Mouse (Mus musculus): ENCODE measurements around the gene Cgref1. TPM values are rescaled to one million over a fixed set of nuclear protein-coding genes. Genes with fewer than 3 reads are reported as not detected.

Cgref1 gene
- total RNA-seq, 1 experiment: 14.7 TPM

- no peak overlapping the region for H3K27ac ChIP-seq (ENCODE audit: insufficient read depth, low read depth, low read length, poor library complexity, severe bottlenecking)
- H3K36me3 ChIP-seq (ENCODE audit: control insufficient read depth, insufficient read depth, low read length, poor library complexity, severe bottlenecking): no peaks in the 10 kb centered on the region
- peaks cover 0 to 13% of the 10 kb centered on the region in 2 experiments; a peak in 3 of 4 replicates for H3K4me1 ChIP-seq (ENCODE audit: control insufficient read depth in 2 of 2, insufficient read depth in 2 of 2, low read length in 2 of 2, poor library complexity in 1 of 2)
- H3K4me3 ChIP-seq (ENCODE audit: insufficient read depth in 1 of 2, low read depth in 1 of 2, low read length in 2 of 2, poor library complexity in 1 of 2, severe bottlenecking in 1 of 2): no peak overlapping the region
- no peak for DNase-seq (ENCODE audit: low read depth, low spot score)
- TF ChIP-seq CHD2 (IDR thresholded peaks at IDR 0.05; ENCODE audit: low read depth, low read length) (no peak), HCFC1 (IDR thresholded peaks at IDR 0.05; ENCODE audit: borderline replicate concordance, insufficient read depth, low read length) (no peak), ZNF384 (IDR thresholded peaks at IDR 0.05; ENCODE audit: low read depth, low read length) (no peak), ZC3H11A (IDR thresholded peaks at IDR 0.05; ENCODE audit: borderline replicate concordance, low read depth, low read length) (no peak), MAFK (IDR thresholded peaks at IDR 0.05; ENCODE audit: insufficient read depth, low read depth, low read length) (no peak)
- no peaks in the 10 kb centered on the region for H3K9me3 ChIP-seq (ENCODE audit: control insufficient read depth, insufficient read depth, low read depth, low read length)
- no peak overlapping the region for H3K9ac ChIP-seq (ENCODE audit: insufficient read depth, low read depth, low read length, poor library complexity, severe bottlenecking)
- in situ Hi-C loops (cut with MboI; ENCODE audit: low sequenced_read_pairs in 2 of 2, unreplicated experiment in 2 of 2): loop anchor here in 1 of 2 experiments (25.0 kb wide), 1 partner anchor 113 kb away; the partner anchor contains the start of gene Mapre3
Measured at GRCm38 (mm10) chr5:30925217-30925616, 20.2 kb downstream of the Cgref1 start.

GRCm38 (mm10) chr5:30924614-30925013, 20.8 kb downstream of the Cgref1 start:
- H3K4me3 ChIP-seq (ENCODE audit: insufficient read depth in 1 of 2, low read depth in 1 of 2, low read length in 2 of 2, poor library complexity in 1 of 2, severe bottlenecking in 1 of 2): no peak overlapping the region
- TF ChIP-seq ZC3H11A (IDR thresholded peaks at IDR 0.05; ENCODE audit: borderline replicate concordance, low read depth, low read length) (no peak), HCFC1 (IDR thresholded peaks at IDR 0.05; ENCODE audit: borderline replicate concordance, insufficient read depth, low read length) (no peak), MAFK (IDR thresholded peaks at IDR 0.05; ENCODE audit: insufficient read depth, low read depth, low read length) (no peak), ZNF384 (IDR thresholded peaks at IDR 0.05; ENCODE audit: low read depth, low read length) (no peak), CHD2 (IDR thresholded peaks at IDR 0.05; ENCODE audit: low read depth, low read length) (no peak)
- no peak overlapping the region for H3K27ac ChIP-seq (ENCODE audit: insufficient read depth, low read depth, low read length, poor library complexity, severe bottlenecking)
- no peak overlapping the region for H3K9ac ChIP-seq (ENCODE audit: insufficient read depth, low read depth, low read length, poor library complexity, severe bottlenecking)
- in situ Hi-C loops (cut with MboI; ENCODE audit: low sequenced_read_pairs in 2 of 2, unreplicated experiment in 2 of 2): loop anchor here in 1 of 2 experiments (25.0 kb wide), 1 partner anchor 112 kb away; the partner anchor contains the start of gene Mapre3
- H3K9me3 ChIP-seq (ENCODE audit: control insufficient read depth, insufficient read depth, low read depth, low read length): no peaks in the 10 kb centered on the region
- H3K36me3 ChIP-seq (ENCODE audit: control insufficient read depth, insufficient read depth, low read length, poor library complexity, severe bottlenecking): no peaks in the 10 kb centered on the region; the same call in 1 of the 2 replicates
- no peak for DNase-seq (ENCODE audit: low read depth, low spot score)
- peaks cover 0 to 18% of the 10 kb centered on the region in 2 experiments; a peak in 3 of 4 replicates for H3K4me1 ChIP-seq (ENCODE audit: control insufficient read depth in 2 of 2, insufficient read depth in 2 of 2, low read length in 2 of 2, poor library complexity in 1 of 2)

GRCm38 (mm10) chr5:30923119-30923518, 22.3 kb downstream of the Cgref1 start:
- Histone ChIP-seq H3K36me3 (ENCODE audit: control insufficient read depth, insufficient read depth, low read length, poor library complexity, severe bottlenecking) (no peaks in the 10 kb centered on the region; the same call in 1 of the 2 replicates), H3K9me3 (ENCODE audit: control insufficient read depth, insufficient read depth, low read depth, low read length) (no peaks in the 10 kb centered on the region), H3K27ac (ENCODE audit: insufficient read depth, low read depth, low read length, poor library complexity, severe bottlenecking) (no peak overlapping the region), H3K4me3 (ENCODE audit: insufficient read depth in 1 of 2, low read depth in 1 of 2, low read length in 2 of 2, poor library complexity in 1 of 2, severe bottlenecking in 1 of 2) (no peak overlapping the region), H3K4me1 (ENCODE audit: control insufficient read depth in 2 of 2, insufficient read depth in 2 of 2, low read length in 2 of 2, poor library complexity in 1 of 2) (peaks cover 0 to 25% of the 10 kb centered on the region in 2 experiments; a peak in 3 of 4 replicates), H3K9ac (ENCODE audit: insufficient read depth, low read depth, low read length, poor library complexity, severe bottlenecking) (no peak overlapping the region)
- in situ Hi-C loops (cut with MboI; ENCODE audit: low sequenced_read_pairs in 2 of 2, unreplicated experiment in 2 of 2): no loop called here
- TF ChIP-seq CHD2 (IDR thresholded peaks at IDR 0.05; ENCODE audit: low read depth, low read length) (no peak), ZNF384 (IDR thresholded peaks at IDR 0.05; ENCODE audit: low read depth, low read length) (no peak), ZC3H11A (IDR thresholded peaks at IDR 0.05; ENCODE audit: borderline replicate concordance, low read depth, low read length) (no peak), MAFK (IDR thresholded peaks at IDR 0.05; ENCODE audit: insufficient read depth, low read depth, low read length) (no peak), HCFC1 (IDR thresholded peaks at IDR 0.05; ENCODE audit: borderline replicate concordance, insufficient read depth, low read length) (no peak)
- no peak for DNase-seq (ENCODE audit: low read depth, low spot score)

GRCm38 (mm10) chr5:30922581-30923041, 22.8 kb downstream of the Cgref1 start:
- Histone ChIP-seq H3K27ac (ENCODE audit: insufficient read depth, low read depth, low read length, poor library complexity, severe bottlenecking) (no peak overlapping the region), H3K4me3 (ENCODE audit: insufficient read depth in 1 of 2, low read depth in 1 of 2, low read length in 2 of 2, poor library complexity in 1 of 2, severe bottlenecking in 1 of 2) (no peak overlapping the region), H3K4me1 (ENCODE audit: control insufficient read depth in 2 of 2, insufficient read depth in 2 of 2, low read length in 2 of 2, poor library complexity in 1 of 2) (peaks cover 0 to 30% of the 10 kb centered on the region in 2 experiments; a peak in 3 of 4 replicates), H3K9ac (ENCODE audit: insufficient read depth, low read depth, low read length, poor library complexity, severe bottlenecking) (no peak overlapping the region), H3K36me3 (ENCODE audit: control insufficient read depth, insufficient read depth, low read length, poor library complexity, severe bottlenecking) (no peaks in the 10 kb centered on the region; the same call in 1 of the 2 replicates), H3K9me3 (ENCODE audit: control insufficient read depth, insufficient read depth, low read depth, low read length) (no peaks in the 10 kb centered on the region)
- in situ Hi-C loops (cut with MboI; ENCODE audit: low sequenced_read_pairs in 2 of 2, unreplicated experiment in 2 of 2): no loop called here
- DNase-seq (ENCODE audit: low read depth, low spot score): no peak
- TF ChIP-seq CHD2 (IDR thresholded peaks at IDR 0.05; ENCODE audit: low read depth, low read length) (no peak), MAFK (IDR thresholded peaks at IDR 0.05; ENCODE audit: insufficient read depth, low read depth, low read length) (no peak), ZC3H11A (IDR thresholded peaks at IDR 0.05; ENCODE audit: borderline replicate concordance, low read depth, low read length) (no peak), ZNF384 (IDR thresholded peaks at IDR 0.05; ENCODE audit: low read depth, low read length) (no peak), HCFC1 (IDR thresholded peaks at IDR 0.05; ENCODE audit: borderline replicate concordance, insufficient read depth, low read length) (no peak)
